Mouse (Mus musculus) mouse embryonic stem cell (cell line): Measurements from ENCODE around the gene Auts2.

Source experiments
- in situ Hi-C, 2 experiments: fragments of 300-500 bp; cut with MboI; formaldehyde crosslinking; loops; 1 replicate in 1 of 2; 3 replicates in 1 of 2; pipeline ENCODE4 v1.14.3; 2019 to 2020; ENCODE audit warnings: low sequenced_read_pairs in 2 of 2, low pct_unique_long_range_greater_than_20kb in 1 of 2, mixed read lengths in 1 of 2; ENCODE audit not compliant: unreplicated experiment in 1 of 2

Gene Auts2

GRCm38 (mm10) chr5:131415902-131416545 is 1127.1 kb downstream of the Auts2 start:
- in situ Hi-C loops: no loop called here

- in situ Hi-C loops: no loop called here
Observed at GRCm38 (mm10) chr5:131398250-131398649, 1144.9 kb downstream of the Auts2 start.

GRCm38 (mm10) chr5:131395756-131396155 is 1147.4 kb downstream of the Auts2 start:
- in situ Hi-C loops: no loop called here
